Mouse (Mus musculus): Measurements from ENCODE around the gene Larp7. TPM values are rescaled to one million over a fixed set of nuclear protein-coding genes. Genes with fewer than 3 reads are reported as not detected.

The Larp7 gene
- polyA plus RNA-seq, 1 experiment from 2014 or later, result 87.0 TPM

- H3K9me3 ChIP-seq (ENCODE audit: control insufficient read depth, low read length), result no peaks in the 10 kb centered on the region
- H3K9ac ChIP-seq (ENCODE audit: low read length), result peak within 1 kb of the TSS; percentile 82
- H3K36me3 ChIP-seq (ENCODE audit: control insufficient read depth, insufficient read depth, low read length), result no peaks in the 10 kb centered on the region
- WGBS, result under 1% methylated on average over 56 of the region's 62 CpGs
- H3K27me3 ChIP-seq (ENCODE audit: control insufficient read depth, insufficient read depth, low read length), result peaks cover 11% of the 10 kb centered on the region; the same call in 1 of the 2 replicates
- no peak within 1 kb of the TSS for H3K27ac ChIP-seq (ENCODE audit: low read depth, low read length)
- H3K4me3 ChIP-seq (ENCODE audit: low read depth, low read length), result peak within 1 kb of the TSS; percentile 58
- H3K4me1 ChIP-seq (replicated peaks; ENCODE audit: control insufficient read depth, insufficient read depth, low read length), result peaks cover 5% of the 10 kb centered on the region; the same call in 1 of the 2 replicates
- DNase-seq (ENCODE audit: low spot score), result peak; percentile 79
- peak within 1 kb of the TSS; percentile 100 for H3K4me2 ChIP-seq (ENCODE audit: low read depth, low read length, severe bottlenecking)
- ATAC-seq (replicated peaks; ENCODE audit: low FRiP score), result peak; percentile 58
These were observed 54.3 kb downstream of the Larp7 start, which contains the start of gene Ank2 for GRCm38 (mm10) chr3:127498742-127499400. TSS of gene Ank2 (minus strand) at chr3:127499350.

- WGBS, result under 1% methylated on average over 23 of the region's 23 CpGs
- Histone ChIP-seq H3K36me3 (ENCODE audit: control insufficient read depth, insufficient read depth, low read length) (no peaks in the 10 kb centered on the region), H3K4me2 (ENCODE audit: low read depth, low read length, severe bottlenecking) (peak overlapping the region; percentile 100), H3K9ac (ENCODE audit: low read length) (peak overlapping the region; percentile 82), H3K27me3 (ENCODE audit: control insufficient read depth, insufficient read depth, low read length) (peaks cover 11% of the 10 kb centered on the region; the same call in 1 of the 2 replicates), H3K9me3 (ENCODE audit: control insufficient read depth, low read length) (no peaks in the 10 kb centered on the region), H3K4me3 (ENCODE audit: low read depth, low read length) (peak overlapping the region; percentile 58), H3K27ac (ENCODE audit: low read depth, low read length) (no peak overlapping the region), H3K4me1 (replicated peaks; ENCODE audit: control insufficient read depth, insufficient read depth, low read length) (peaks cover 5% of the 10 kb centered on the region; the same call in 1 of the 2 replicates)
- ATAC-seq (replicated peaks; ENCODE audit: low FRiP score) (peak; percentile 82), DNase-seq (ENCODE audit: low spot score) (peak; percentile 75)
These were observed 54.9 kb downstream of the Larp7 start for GRCm38 (mm10) chr3:127498197-127498741.

- DNase-seq (ENCODE audit: low spot score), result no peak
These were observed 60.5 kb downstream of the Larp7 start for GRCm38 (mm10) chr3:127492663-127493062.

GRCm38 (mm10) chr3:127487302-127487701 is 65.8 kb downstream of the Larp7 start:
- H3K4me3 ChIP-seq (ENCODE audit: low read depth, low read length), result no peak overlapping the region
- no peaks in the 10 kb centered on the region for H3K36me3 ChIP-seq (ENCODE audit: control insufficient read depth, insufficient read depth, low read length)
- H3K27me3 ChIP-seq (ENCODE audit: control insufficient read depth, insufficient read depth, low read length), result no peaks in the 10 kb centered on the region
- DNase-seq (ENCODE audit: low spot score) (no peak), ATAC-seq (replicated peaks; ENCODE audit: low FRiP score) (no peak)
- no peak overlapping the region for H3K27ac ChIP-seq (ENCODE audit: low read depth, low read length)
- H3K4me1 ChIP-seq (replicated peaks; ENCODE audit: control insufficient read depth, insufficient read depth, low read length), result no peaks in the 10 kb centered on the region
- no peaks in the 10 kb centered on the region for H3K9me3 ChIP-seq (ENCODE audit: control insufficient read depth, low read length)
- no peak overlapping the region for H3K9ac ChIP-seq (ENCODE audit: low read length)
- no peak overlapping the region for H3K4me2 ChIP-seq (ENCODE audit: low read depth, low read length, severe bottlenecking)
- WGBS, result 76% methylated on average over 7 of the region's 7 CpGs

More at GRCm38 (mm10) chr3:127492663-127493062, 60.5 kb downstream of the Larp7 start:
- H3K9me3 ChIP-seq (ENCODE audit: control insufficient read depth, low read length), result no peaks in the 10 kb centered on the region
- H3K9ac ChIP-seq (ENCODE audit: low read length), result no peak overlapping the region
- no peaks in the 10 kb centered on the region for H3K4me1 ChIP-seq (replicated peaks; ENCODE audit: control insufficient read depth, insufficient read depth, low read length)
- 82% methylated on average over 3 of the region's 3 CpGs for WGBS
- no peaks in the 10 kb centered on the region for H3K27me3 ChIP-seq (ENCODE audit: control insufficient read depth, insufficient read depth, low read length)
- H3K27ac ChIP-seq (ENCODE audit: low read depth, low read length), result no peak overlapping the region
- H3K36me3 ChIP-seq (ENCODE audit: control insufficient read depth, insufficient read depth, low read length), result no peaks in the 10 kb centered on the region
- no peak for ATAC-seq (replicated peaks; ENCODE audit: low FRiP score)
- H3K4me3 ChIP-seq (ENCODE audit: low read depth, low read length), result no peak overlapping the region
- H3K4me2 ChIP-seq (ENCODE audit: low read depth, low read length, severe bottlenecking), result no peak overlapping the region

MicroRNA genes within 50 kb of the gene (microRNA counts, 519-probe panel; counts per million panel counts)
- microRNA mmu-miR-302a, result 2,963 counts per million, percentile 8 among the panel's probes with 10 or more counts
- 31.2 counts per million for microRNA mmu-miR-302b
- 31.2 counts per million for microRNA mmu-miR-302c
- microRNA mmu-miR-302d, result 4,887 counts per million, percentile 51 among the panel's probes with 10 or more counts
- microRNA mmu-miR-367, result 3,639 counts per million, percentile 21 among the panel's probes with 10 or more counts

Small RNA genes within 50 kb of the gene (microRNA-seq; reads per million reads assigned to microRNA genes)
- gene Mir302a (ENCODE audit: insufficient number of aligned reads) (2,154 reads per million, percentile 76 among the genes with 10 or more reads in this experiment), gene Mir302b (ENCODE audit: insufficient number of aligned reads) (2,058 reads per million, percentile 76 among the genes with 10 or more reads in this experiment), gene Mir302c (ENCODE audit: insufficient number of aligned reads) (319 reads per million, percentile 53 among the genes with 10 or more reads in this experiment), gene Mir302d (ENCODE audit: insufficient number of aligned reads) (2,339 reads per million, percentile 78 among the genes with 10 or more reads in this experiment), gene Mir367 (ENCODE audit: insufficient number of aligned reads) (3.4 reads per million)

Other genes with a start within 250 kb of the Larp7 start
- gene Ank2, start 54.0 kb downstream of the Larp7 start, polyA plus RNA-seq (2014; fragmentation: Nextera tagmentation; extraction: Ambion mirVana), result 76.3 and 78.8 TPM in 2 replicates
- 17.8 and 21.2 TPM in 2 replicates for gene Zgrf1, start 140 bp upstream of the Larp7 start, polyA plus RNA-seq (2014; fragmentation: Nextera tagmentation; extraction: Ambion mirVana)
- 88.6 and 94.4 TPM in 2 replicates for gene Neurog2, start 79.8 kb upstream of the Larp7 start, polyA plus RNA-seq (2014; fragmentation: Nextera tagmentation; extraction: Ambion mirVana)
- 0.80 and 1.3 TPM in 2 replicates for gene Alpk1, start 227.2 kb upstream of the Larp7 start, polyA plus RNA-seq (2014; fragmentation: Nextera tagmentation; extraction: Ambion mirVana)
- 2.9 and 3.2 TPM in 2 replicates for gene Tifa, start 236.5 kb upstream of the Larp7 start, polyA plus RNA-seq (2014; fragmentation: Nextera tagmentation; extraction: Ambion mirVana)

Data from forebrain, embryonic 11.5 days (tissue).